Mouse (Mus musculus): ENCODE data around the gene Ptprn2. TPM values are rescaled to one million over a fixed set of nuclear protein-coding genes. Genes with fewer than 3 reads are reported as not detected.

Gene Ptprn2
- polyA plus RNA-seq, 1 experiment, result not detected

DNA sequence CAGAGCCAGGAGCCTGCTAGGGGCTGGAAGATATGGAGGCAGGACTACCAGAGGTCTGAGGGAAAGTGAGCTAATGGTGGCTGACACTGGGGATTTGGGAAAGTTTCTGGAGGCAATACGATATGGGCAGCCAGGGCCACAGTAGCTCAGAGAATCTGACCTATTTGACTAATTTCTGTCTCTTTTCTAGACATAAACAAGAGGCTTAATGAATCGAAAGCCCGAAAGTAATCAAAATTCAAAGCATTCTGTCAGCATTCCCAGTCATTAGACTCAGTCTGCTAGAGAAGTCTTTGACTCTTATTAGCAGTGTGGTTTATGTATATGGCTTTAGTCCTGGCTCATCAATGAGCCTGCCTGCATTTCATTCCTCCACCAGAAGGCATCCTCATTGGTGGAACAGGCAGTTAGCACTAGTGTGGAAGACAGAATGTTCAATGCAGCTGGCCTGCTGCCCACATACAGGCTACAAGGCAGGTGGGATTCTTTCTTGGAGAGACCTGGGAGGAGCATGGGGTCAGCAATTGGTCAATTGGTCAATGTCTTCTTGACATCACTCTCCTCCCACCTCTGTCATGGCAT, 353.2 kb downstream of the Ptprn2 start:
- no peak for TF ChIP-seq GATA1 (IDR thresholded peaks at IDR 0.05; ENCODE audit: low read length)

DNA sequence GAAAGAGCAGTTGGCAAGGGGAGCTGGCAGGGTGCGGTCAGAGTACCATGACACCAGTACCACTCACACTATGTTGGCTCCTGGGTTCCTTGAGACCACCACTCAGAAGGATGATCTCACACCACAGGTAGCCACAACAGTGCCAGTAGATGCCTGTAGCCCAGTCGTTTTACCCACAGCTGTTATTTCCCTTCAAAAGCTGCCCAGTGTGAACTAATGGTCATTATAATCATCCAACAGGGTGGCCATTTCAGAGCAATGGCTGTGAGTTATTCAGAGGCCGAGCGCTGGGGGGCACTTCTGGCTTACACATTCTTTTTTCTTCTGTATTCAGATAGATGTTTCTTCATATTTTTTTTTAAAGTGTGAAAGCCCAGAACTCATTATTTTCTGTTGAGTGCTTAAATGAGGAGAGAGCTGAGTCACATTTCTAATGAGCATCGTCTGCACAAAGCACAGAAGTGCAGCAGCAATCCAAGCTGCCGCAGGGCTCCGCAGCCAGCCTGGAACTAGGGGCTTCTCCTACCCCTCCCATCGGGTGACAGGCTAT, 357.3 kb downstream of the Ptprn2 start:
- TF ChIP-seq GATA1 (IDR thresholded peaks at IDR 0.05; ENCODE audit: low read length), result no peak

DNA sequence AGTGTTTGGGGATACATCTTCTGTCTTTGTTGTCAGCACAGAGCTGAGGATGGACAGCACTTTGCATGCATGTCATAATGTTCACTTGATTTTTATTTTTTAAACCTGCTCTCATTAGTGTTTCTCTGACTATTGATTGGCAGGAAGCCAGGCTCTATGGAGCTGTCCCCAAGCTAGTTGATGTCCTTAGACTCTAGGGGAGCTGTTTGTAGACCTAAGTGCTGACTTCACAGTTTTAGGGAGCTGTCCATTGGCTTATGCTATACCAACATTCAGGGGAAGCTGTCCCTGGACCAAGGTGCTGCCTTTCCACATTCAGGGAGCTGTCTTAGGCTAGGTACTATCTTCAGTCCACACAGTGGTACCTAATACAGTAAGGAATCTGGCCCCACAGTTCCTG, 360.7 kb downstream of the Ptprn2 start:
- no peak for TF ChIP-seq GATA1 (IDR thresholded peaks at IDR 0.05; ENCODE audit: low read length)

DNA sequence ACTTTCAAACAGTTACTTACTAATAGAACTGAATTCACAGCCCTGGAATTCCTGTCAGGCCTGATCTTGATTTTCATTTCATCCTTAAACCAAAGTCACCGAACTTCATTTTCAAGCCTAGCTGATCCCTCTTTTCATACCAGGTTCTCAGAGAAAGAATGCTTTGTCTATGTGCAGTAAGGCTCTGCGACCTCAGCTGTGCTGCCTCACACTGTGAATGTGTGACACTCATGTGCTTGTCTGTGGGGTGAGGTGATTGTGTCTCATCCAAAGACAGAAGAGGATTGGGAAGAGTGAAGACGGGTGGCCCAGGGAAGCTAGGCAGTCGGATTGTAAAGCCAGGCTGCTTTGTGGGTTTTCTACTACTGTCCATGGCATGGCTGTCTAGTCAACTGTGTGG, 361.5 kb downstream of the Ptprn2 start:
- no peak for TF ChIP-seq GATA1 (IDR thresholded peaks at IDR 0.05; ENCODE audit: low read length)

DNA sequence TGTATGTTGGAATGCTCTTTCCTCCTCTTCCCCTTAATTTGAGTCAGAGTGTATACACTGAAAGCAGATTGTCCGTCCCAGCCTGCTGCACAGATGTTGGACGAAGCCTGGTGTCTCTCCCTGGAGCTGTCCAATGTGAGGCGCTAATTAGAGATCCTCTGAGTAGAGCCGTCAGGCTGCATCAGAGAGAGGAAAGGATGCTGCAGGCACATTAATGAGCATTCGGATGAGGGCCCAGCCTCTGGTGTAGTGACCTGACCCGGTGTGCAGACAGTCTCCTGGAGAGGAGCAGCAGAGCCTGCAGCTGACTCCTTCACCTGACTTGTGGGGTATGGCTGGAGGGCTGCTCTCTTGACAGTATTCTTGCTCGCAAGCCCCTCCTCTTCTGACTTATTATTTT, 370.8 kb downstream of the Ptprn2 start:
- no peak for TF ChIP-seq GATA1 (IDR thresholded peaks at IDR 0.05; ENCODE audit: low read length)

DNA sequence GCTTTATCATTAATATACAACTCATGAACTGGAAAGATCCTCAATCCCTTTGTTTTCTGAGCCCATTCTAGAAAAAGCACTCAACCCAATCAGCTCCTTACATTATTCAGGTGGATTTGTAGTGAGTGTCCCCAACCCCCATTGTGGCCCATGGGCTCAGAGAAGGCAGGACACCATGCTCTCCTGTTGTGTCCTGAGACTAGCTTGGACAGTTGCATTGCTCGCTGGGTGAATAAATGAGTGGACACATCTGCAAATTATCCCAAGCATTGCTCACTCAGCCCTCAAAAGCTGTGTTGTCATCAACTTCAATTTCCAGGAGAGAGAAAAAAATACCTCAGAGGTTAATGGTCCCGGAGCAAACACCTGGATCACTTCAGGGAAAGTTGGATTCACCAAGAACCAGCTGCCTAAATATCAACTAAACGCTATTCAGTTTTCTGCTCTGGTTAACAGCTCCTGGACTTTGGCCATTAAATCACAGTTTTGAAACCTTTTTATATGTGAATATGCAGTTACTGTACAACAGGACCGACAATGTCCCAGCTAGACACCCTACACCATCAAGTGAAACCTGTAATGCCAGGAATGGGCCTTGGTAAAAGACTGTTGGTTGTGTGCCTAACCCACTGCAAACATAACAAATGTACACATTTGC, 376.0 kb downstream of the Ptprn2 start:
- TF ChIP-seq GATA1 (IDR thresholded peaks at IDR 0.05; ENCODE audit: low read length), result no peak

DNA sequence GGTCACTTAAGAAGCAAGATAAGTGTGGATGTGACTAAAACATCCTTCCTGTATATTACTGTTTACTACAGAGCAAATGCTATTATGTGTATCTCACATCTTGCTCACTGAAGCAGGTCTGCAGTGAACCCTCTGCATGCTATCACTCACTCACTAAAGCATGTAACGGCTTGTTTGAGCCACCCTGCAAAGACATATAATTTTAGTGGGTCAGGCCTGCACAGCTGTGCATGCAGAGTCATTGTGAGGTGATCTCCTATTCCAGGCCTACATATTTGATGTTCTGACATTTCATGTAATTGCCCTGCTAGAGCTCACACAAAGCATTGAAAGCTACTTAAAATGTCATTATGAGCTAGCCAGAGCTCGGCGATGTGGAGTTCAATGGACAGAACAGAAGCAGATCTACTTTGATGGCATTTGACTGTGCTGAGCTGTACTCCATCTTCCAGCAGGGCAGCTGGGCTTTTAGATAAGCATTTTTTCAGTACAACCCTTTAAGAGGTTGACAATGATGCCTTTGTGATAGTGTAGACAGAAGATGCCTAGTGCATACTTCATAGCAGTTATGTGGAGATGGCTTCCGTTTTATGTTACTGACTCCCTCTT, 377.9 kb downstream of the Ptprn2 start:
- TF ChIP-seq GATA1 (IDR thresholded peaks at IDR 0.05; ENCODE audit: low read length), result no peak

DNA sequence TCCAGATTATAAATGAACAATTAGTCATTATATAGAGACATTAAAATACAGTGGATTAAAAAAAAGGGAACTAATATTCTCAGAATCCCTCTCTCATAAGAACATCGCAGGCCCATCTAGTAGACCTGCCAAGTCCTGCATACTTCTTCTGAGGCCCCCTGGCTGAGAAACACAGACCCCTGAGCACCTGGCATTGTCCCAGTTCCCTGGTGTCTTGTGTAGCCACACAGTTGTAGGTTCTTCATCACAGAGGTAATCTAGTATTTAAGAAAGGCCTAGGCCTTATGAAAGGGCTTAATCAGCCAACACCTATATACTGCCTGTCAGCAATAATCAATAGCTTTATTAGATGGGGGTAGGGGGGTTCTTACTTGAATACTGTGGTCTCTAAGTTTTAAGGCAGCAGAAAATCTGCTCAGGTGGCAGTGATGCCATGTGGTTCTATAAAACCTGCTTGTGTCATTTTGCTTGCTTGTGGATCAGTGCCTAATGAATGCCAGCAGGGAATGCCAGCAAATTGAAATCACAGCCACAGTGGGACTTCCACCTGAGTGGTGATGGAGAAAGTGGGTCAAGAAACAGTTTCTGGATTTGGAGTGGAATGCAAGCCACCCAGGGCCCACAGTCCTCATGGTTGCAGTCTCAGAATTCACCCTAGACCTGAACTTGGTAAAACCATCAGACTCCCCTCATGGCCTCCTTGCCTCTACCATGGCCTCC, 388.5 kb downstream of the Ptprn2 start:
- TF ChIP-seq GATA1 (IDR thresholded peaks at IDR 0.05; ENCODE audit: low read length), result no peak

DNA sequence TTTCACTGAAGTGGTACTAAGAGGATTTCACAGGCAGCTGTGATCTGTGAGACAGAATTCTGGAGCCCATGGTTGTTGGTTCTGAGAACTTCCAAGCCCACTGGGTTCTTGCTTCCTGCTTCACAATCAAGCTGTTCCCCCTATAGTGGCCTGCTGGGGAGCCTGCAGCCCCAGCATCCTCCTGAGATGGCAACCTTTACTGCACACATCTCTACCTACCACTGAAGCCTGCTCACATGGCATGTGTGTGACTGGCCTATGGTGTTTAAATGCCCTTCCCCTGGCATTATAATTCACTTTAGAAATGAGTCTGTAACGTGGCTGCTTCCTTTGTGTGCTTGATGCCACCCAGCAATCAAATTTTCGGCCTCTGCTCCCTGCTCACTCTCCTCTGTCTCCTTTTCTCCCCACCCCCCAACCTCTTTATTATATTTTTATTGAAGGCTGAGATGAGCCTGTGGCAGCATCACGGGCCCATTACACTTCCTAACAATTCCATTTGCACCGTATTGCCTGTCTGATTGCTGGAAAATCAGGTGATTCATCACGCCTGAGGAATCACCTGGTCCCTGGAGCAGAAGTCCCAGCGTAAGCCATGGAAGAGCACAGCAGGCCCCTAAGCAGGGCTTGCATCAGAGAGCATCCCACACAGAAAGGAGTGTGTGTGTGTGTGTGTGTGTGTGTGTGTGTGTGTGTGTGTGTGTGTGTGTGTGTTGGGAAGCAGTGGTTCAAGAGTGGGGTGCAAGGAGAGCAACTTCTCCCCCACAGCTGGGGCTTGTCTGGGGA, 402.2 kb downstream of the Ptprn2 start:
- no peak for TF ChIP-seq GATA1 (IDR thresholded peaks at IDR 0.05; ENCODE audit: low read length)

DNA sequence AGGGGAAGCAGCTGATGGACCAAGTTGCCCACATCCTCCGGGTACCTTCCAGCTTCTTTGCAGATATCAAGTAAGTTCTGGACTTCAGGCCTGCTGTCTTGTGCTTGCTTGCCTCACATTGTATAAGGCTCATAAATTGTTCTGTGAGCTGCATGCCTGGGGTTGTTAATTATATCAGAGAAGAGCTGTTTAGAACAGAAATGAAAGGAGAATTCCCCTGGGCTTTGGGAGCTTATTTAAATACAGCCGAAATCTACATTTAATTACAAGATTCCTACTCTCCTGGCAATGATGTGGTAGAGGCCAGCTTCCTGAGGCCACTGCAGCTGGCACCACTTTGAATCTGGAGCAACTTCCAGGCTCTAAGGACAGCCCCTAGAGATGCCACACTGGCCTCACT, 403.3 kb downstream of the Ptprn2 start:
- no peak for TF ChIP-seq GATA1 (IDR thresholded peaks at IDR 0.05; ENCODE audit: low read length)

DNA sequence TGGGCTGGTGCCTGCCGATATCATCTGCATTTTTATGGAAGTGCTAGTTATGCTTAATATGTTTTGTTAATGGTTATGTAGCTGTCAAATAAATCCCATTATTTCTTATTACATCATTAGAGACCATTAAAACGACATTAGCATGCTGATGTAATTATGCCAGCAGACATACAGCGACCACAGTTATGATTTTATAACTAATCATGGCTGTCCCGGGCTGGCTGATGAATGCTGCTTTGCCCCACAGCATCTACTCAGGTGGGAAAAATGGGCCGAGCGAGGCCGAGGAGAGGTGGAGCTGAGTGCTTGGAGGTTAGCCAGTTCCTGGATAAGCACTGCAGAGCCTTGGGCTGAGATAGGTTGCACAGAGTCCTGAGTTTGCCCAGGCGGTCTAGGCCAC, 407.1 kb downstream of the Ptprn2 start:
- TF ChIP-seq GATA1 (IDR thresholded peaks at IDR 0.05; ENCODE audit: low read length), result no peak

DNA sequence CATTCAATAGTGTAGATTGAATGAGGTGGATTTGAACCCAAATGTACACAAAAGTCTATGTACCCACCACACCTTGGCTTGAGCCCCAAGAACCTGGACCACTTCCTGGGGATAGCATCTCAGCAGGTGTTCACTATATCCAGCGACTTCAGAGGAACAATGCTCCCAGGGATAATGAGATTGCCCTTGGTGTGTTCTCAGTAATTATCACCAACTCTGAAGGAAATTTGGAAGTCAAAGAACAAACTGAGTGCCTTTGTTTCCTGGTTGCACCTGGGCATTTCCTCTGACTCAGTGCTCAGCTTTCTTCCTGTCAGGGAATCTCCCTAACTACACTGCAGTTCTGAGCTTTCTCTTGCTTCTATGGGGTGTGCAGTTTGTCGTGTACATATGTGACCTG, 411.1 kb downstream of the Ptprn2 start:
- no peak for TF ChIP-seq GATA1 (IDR thresholded peaks at IDR 0.05; ENCODE audit: low read length)

DNA sequence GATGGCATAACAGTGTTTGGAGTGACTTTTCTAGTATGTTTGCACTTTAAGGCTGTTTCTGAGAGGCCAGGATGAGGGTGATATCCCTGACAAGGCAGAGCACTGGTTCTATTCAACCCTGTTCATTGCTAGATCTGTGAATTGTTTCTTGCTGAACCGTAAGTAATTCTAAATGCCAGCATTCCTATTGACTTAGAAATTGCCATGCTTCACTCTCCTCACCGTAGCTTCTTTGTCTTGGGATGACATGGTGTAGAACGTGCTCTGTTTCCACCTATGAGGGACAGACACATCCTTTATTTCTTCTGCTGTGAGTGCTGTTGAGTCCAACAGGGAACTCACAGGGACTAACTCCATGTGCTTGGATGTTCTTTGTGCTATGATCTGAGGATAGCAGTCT, 416.3 kb downstream of the Ptprn2 start:
- TF ChIP-seq GATA1 (IDR thresholded peaks at IDR 0.05; ENCODE audit: low read length), result no peak

DNA sequence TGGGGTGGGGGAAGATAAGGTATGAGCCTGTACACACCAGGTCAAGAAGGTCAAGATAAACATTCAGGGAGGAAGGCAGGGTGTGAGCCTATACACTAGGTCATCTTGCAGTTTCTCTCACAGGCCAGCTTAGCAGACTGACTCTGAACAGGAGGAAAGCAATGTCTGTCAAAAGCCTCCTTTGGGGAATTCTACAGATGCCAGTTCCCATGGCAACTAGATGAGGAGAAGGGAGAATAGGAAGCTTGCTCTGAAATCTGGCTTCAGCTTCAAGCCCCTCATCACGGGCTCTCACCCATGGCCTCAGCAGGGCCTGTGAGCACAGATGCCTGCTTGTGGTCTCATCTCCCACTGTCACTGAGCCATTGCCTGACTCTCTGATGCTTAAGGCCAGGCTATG, 421.9 kb downstream of the Ptprn2 start:
- no peak for TF ChIP-seq GATA1 (IDR thresholded peaks at IDR 0.05; ENCODE audit: low read length)

DNA sequence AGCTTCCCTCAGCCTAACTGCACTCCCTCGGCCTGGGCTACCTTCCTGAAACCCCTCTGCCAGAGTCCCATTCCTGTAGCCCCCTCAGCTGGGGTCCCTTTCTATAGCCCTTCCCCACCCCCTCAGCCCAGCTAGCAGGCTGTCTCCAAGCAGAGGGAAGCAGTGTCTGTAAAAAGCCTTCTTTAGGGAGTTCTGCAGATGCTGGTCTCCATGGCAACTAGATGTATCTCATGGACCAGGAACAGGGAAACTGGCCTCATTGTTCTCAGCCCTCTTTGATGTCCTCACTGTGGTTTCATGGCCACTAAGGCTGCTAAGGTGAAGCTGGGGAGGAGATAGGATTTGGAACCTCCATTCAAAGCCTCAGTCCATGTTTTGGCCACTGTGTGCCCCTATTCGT, 423.1 kb downstream of the Ptprn2 start:
- TF ChIP-seq GATA1 (IDR thresholded peaks at IDR 0.05; ENCODE audit: low read length), result no peak
